Mouse (Mus musculus) myocyte (in vitro differentiated cells): ENCODE data around the gene Rbfox1.

Source experiments
- MYOG ChIP-seq, 3 experiments: IDR thresholded peaks; one replicate each; pipeline ENCODE4 v1.6.1; 2011; ENCODE audit warnings: control low read depth in 2 of 3, low read depth in 2 of 3, mild to moderate bottlenecking in 2 of 3; ENCODE audit not compliant: insufficient read length in 2 of 3, control insufficient read depth in 1 of 3, insufficient read depth in 1 of 3
- POLR2AphosphoS2 ChIP-seq: IDR thresholded peaks from one replicate; pipeline ENCODE4 v1.6.1; 2011; ENCODE audit warnings: low read depth, control low read depth; ENCODE audit not compliant: insufficient read length
- TCF12 ChIP-seq: IDR thresholded peaks from one replicate; pipeline ENCODE4 v1.6.1; 2011; ENCODE audit warnings: mild to moderate bottlenecking, control low read depth; ENCODE audit not compliant: poor library complexity, insufficient read depth, severe bottlenecking

GRCm38 (mm10) chr16:6139432-6139831, 254.3 kb downstream of the Rbfox1 start:
- no peak for TF ChIP-seq MYOG (IDR thresholded peaks at IDR 0.05; ENCODE audit: control insufficient read depth in 1 of 3, insufficient read depth in 1 of 3, insufficient read length in 2 of 3, low read depth in 2 of 3)
- no peak for TF ChIP-seq POLR2AphosphoS2
- no peak for TF ChIP-seq TCF12
